Mouse (Mus musculus): ENCODE results near the gene Apln. TPM values are rescaled to one million over a fixed set of nuclear protein-coding genes. Genes with fewer than 3 reads are reported as not detected.

Gene Apln
- total RNA-seq (2021), result 10 to 100 TPM; 14.9 to 16.6 TPM

DNA sequence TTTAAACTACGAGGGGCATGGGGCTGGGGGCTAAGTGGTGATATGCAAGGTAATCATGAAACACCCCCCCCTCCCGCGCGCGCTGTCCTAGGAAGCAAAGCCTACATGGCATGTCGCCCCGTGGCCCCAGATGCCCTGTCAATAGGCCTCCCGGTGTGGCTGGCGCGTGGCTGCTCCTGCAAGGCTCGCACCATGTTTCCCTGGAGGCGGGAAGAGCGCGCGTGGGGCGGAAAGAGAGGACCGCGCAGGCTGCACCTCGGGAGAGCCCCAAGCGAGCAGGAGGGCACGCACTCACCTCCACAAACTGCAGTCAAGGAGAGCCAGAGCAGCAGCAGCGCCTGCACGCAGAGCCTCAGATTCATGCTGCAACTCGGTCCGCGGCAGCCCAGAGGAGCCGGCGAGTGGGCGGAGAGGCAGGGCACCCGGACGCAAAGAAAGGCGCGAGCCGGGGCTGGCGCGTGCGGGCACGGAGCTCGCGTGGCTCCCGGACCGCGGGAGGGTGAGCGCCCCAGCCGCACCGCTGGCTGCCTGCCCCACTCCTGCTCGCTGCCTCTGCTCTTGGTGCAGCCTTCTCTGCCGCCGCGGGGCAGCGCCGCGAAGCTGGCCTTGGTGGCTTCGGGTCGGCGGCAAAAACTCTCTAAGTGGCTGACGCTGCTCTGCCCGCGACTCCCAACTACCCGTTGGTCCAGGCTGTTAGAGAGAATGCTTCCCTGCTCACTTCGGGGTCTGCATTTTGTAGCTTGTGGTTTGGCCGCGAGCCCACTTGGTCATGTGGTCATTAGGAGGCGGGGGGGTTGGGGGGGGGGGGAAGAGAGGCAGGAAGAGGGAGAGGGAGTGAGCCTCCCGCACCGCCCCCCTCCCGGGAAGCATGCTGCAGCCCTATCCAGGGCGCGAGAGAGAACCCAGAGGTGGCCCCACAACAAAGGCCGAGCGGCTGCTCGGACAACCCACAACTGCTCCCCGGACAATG, at the start of gene Apln:
Gene Apln, minus strand, starts transcription at position 710 of the 970 bp plus-strand sequence.
- DNase-seq (ENCODE audit: extremely low spot score in 1 of 2, low spot score in 2 of 2), result peak in 1 of 2 experiments; percentile 68
- intact Hi-C loops (cut with DNase I), result loop anchor here (10.0 kb wide), 1 partner anchor 220 kb away; the partner anchor contains the start of gene Utp14a

DNA sequence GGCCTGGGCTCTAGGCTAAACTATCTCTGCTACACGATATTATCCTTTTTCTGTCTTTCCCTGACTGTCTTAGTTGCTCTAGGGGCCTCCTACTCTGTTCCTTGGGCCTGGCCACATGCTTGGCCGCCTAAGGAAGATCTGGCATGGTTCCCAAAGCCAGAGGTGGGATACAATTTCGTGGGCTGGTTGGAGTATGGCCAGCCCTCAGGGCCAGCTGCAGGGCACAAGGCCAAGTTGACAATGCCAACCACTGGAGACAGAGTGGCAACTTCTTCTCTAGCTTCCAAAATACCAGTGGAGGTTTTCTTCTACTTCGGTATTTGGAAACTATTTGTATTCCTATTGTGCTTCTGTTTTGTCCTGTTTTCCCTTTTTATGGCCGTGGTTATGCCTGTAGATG, 47.7 kb upstream of the Apln start:
- no peak for DNase-seq (ENCODE audit: extremely low spot score in 1 of 2, low spot score in 2 of 2)
- intact Hi-C loops (cut with DNase I), result no loop called here

DNA sequence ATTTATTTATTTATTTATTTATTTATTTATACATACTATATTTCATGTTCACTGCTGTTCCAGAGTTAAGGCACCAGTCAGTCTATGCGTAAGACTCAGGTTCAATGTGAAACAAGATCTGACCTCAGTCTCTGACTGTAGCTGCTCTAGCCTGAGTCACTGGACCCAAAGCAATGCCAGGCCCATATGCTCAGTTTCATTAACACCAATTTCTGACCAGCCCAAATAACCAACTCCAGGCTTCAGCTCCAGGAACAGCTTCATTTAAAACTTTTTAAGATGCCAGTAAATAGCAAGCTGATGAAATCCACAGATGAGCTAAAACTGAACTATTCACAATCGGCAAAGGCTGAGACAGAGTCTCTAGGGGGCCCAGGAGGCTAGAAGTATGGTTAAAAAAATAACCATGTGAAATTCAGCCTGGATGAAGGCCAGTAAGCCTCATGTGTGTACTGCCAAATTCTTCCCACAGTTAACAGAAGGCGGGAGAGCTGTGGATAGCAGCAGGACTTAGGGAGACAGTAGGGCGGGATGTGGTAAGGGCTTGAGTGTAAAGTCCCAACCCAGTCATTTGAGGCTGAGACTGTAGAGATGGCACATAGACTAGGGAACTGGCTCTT, 42.3 kb upstream of the Apln start:
- no peak for DNase-seq (ENCODE audit: extremely low spot score in 1 of 2, low spot score in 2 of 2)
- intact Hi-C loops (cut with DNase I), result no loop called here

DNA sequence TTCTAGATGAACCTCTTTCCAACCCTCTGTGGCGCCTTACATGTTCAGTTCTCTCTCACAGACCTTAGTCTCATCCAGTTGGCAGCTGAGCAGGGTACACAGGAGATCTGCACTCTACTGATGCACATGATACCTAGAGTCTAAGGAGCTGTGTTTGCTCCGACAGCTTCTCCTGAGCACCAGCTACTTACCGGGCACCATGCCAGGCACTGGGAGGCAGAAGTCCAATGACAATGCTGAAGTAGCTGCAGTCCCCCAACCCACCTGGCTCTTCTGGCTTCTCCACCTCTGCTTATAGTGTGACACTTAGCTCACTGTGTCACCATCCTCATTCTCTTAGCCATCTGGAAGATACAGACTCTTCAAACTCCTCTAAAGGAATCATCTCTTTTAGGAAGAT, 40.0 kb upstream of the Apln start:
- no peak for DNase-seq (ENCODE audit: extremely low spot score in 1 of 2, low spot score in 2 of 2)
- intact Hi-C loops (cut with DNase I), result no loop called here

DNA sequence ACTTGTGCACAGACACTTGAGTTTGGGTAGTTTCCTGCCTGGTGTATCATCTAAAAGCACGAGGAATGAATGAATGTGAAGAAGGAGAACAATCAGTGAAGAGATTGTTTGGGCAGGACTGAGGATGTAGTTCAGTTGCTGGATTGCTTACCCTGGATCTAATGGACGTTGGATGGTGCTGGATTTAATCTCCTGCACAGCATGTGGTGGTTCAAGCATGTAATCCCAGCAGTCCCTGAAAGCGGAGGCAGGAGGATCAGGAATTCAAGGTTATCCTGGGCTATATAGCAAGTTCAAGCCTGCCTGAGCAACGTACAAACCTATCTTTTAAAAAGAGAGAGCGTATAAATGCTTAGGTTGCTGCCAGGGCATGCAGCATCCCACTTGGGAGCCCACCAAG, 37.7 kb upstream of the Apln start:
- no peak for DNase-seq (ENCODE audit: extremely low spot score in 1 of 2, low spot score in 2 of 2)
- intact Hi-C loops (cut with DNase I), result no loop called here

DNA sequence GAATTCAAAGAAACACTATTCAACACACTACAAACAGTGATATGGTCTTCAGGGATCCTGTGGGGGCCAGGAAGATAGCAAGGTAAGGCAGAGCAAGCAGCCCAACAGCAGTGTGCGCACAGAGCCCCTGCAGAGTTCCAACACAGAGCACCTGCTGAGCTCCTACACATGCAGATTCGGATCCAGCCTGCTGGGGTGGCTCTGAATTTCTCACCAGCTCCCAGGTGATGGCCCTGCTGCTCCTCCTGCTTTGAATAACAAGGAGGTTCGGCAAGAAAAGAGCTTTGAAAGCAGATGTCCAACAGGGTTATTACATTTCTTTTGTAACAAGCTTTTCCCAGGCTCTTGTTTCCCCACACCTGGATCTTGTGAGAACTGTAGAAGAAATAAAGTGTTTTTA, 37.3 kb upstream of the Apln start:
- intact Hi-C loops (cut with DNase I), result no loop called here
- DNase-seq (ENCODE audit: extremely low spot score in 1 of 2, low spot score in 2 of 2), result no peak

DNA sequence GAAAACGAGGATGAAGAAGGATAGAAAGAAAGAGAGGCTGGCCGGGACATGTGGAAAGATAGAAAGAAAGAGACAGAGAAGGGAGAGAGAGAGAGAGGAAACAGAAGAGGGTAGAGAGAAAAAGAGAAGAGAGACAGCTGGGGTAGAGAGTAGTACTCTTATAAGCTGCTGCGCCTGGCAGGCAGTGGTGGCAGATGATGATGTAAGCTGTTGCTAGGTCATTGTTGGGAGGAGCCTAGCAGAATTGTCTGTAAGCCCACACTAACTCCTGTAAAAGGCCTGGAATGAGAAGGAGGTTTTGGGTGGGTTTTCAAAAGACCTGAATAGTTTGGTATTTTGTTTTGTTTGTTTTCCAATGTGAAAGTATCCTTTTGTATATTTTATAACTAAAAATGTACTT, 32.2 kb upstream of the Apln start:
- intact Hi-C loops (cut with DNase I), result no loop called here
- no peak for DNase-seq (ENCODE audit: extremely low spot score in 1 of 2, low spot score in 2 of 2)

DNA sequence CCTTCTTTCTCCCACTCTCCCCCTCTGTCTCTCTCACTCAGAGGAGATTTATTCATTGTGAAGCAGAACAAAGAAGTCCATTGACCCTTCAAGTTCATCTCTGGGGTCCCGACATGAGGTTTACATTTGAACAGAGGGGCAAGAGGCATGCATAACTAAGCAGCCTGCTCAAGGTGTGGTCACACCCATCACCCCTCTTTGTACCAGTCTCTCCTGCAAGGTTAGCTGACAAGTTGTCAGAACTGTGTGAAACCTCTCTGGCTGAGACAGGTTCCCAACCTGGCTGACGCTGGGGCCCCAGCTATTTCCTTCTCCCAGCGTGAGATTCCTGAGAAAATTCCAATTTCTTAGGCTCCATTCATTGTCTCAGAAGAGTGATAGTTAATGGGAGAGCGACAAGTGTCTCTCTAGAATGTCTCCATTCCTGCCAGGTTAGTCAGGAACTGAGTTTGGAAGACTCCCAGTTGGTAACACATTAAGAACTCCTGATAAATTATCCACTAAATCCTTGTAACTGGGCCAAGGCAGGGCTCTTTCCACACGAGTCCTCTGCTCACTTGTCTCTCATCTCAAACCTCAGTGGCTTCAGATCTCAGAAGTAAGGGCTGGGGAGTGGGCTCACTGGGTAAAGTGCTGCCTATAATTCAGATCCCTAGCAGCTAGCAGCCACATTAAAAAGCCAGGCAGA, 29.7 kb upstream of the Apln start:
- intact Hi-C loops (cut with DNase I), result no loop called here
- no peak for DNase-seq (ENCODE audit: extremely low spot score in 1 of 2, low spot score in 2 of 2)

DNA sequence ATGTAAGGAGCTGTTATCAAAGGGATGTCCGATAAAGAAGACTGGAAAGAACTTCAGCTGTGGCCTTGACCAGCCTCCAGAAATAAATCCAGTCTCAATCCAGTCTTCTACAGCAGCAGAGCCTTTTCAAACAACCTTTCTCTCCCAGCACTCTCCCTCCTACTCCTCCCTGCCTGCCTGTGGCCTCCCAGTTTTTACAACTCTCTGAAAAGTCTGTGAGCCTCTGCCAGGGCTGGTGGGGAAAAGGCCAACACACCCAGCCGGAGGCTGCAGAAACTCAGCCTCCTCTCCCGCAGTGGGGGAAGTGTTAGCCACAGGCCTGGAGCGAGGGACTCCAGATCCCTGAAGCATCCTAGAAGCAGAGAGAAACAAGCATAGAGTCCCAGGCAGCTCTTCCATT, 27.8 kb upstream of the Apln start:
- no peak for DNase-seq (ENCODE audit: extremely low spot score in 1 of 2, low spot score in 2 of 2)
- intact Hi-C loops (cut with DNase I), result no loop called here

DNA sequence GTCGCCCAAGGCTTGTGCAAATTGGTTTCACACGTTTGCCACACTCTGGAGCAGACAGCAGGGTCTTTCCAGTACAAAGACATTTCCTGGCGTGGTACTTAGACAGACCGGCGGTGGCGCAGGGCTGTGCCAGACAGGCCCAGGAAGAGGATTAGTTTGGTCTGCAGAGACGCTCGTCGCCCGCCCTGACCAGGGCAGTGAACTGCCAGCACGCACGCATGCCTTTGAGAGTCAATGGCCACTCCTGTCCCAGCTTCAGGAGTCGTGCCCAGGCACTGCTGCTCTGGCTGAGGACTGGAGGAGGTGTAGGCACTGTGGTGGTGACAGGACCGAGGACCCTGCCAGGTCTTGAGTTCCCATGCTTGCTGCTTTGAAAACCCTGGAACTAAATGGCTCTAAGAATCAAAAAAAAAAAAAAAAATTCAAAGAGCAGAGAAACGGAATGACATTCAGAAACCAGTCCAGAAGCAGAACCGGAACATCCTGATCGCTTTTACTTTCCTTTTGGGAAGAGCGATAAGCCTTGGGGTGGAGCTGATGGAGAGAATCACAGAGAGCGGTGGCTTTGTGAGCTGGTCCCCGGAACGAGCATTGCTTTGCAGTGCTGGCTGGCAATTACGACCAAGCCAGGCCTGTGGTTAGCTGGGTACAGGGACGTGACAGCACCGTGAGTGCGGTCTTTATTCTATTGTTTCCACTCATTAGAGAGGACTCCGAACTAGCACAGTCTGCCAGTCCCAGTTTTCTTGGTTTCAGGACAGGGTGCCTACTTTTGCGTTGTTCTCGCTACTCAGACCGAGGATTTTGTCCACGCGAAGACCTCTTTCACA, 19.7 kb upstream of the Apln start:
- intact Hi-C loops (cut with DNase I), result no loop called here
- peak; percentile 9 to 50 for DNase-seq (ENCODE audit: extremely low spot score in 1 of 2, low spot score in 2 of 2)

DNA sequence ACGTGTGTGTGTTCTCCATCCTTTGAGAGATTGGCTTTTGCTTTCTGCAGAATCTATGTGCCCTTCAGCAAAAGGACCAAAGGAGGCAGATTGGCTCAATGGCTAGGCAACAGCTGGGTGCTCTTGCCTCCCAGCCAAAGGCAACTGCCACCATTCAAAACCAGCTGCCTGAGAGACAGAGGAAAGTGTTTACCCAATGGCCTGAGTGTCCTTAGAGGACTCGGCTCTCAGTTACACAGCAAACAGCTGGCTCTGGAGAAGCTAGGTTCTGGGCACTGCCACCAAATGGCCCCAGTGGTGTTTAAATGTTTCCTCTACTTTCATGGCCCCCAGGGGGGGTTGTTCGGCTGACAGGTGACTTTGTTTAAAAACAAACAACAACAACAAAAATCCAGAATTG, 19.1 kb upstream of the Apln start:
- intact Hi-C loops (cut with DNase I), result no loop called here
- DNase-seq (ENCODE audit: extremely low spot score in 1 of 2, low spot score in 2 of 2), result no peak

DNA sequence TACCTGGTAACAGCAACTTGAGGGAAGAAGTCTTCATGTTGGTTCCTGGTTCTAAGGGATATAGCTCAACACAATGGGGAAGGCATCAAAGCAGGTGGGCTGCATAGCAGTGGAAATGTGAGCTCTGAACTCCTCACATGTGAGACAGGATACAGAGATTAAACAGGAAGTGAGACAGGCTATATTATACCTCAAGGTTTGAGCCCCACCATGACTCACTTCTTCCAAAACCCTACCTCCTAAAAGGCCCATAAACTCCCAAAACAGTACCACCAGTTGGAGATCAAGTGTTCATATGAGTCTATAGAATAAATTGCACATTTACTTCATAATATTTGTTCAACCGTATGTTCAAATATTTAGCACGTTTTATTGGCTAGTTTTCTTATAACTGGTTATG, 11.7 kb upstream of the Apln start:
- DNase-seq (ENCODE audit: extremely low spot score in 1 of 2, low spot score in 2 of 2), result no peak

DNA sequence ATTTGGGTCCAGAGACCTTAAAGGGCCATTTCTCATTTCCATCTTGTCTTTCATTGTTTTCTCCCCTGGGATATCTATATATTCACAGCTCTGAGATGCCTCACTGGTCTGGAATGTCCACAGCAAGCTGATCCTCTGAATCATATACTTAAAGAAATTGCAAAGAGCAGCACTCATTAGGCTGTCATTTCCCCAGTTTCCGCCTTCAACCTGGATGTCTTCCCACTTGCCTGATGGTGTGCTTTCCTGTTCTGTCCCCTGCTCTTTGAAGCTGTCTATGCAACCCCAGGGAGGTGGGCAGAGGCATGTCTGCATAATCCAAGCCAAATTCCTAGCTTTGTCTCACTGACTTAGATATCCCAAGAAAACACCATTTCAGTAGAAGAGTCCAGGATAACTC, 9.6 kb upstream of the Apln start:
- peak in 1 of 2 experiments; percentile 19 for DNase-seq (ENCODE audit: extremely low spot score in 1 of 2, low spot score in 2 of 2)
- intact Hi-C loops (cut with DNase I), result no loop called here

More for the DNA sequence above, 11.7 kb upstream of the Apln start:
- intact Hi-C loops (cut with DNase I), result no loop called here

DNA sequence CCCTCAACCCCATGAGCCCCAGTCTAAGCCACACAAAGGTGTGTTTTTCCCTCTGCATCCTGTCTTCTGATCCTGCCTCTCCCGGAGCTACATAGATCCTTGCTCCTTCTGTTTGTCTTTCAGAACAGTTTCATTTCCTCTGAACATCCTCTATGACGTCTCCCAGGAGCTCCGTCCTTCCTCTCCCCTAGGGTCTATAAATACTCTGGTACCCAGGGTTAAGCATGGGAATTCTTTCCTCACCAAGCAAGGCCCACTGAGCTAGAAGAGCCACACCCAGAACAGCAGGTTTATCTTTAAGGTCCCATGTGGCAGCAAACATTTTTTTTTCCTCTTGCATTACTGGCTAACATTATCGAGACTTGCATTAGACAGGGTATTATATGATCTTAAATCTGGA, 8.1 kb upstream of the Apln start:
- no peak for DNase-seq (ENCODE audit: extremely low spot score in 1 of 2, low spot score in 2 of 2)
- intact Hi-C loops (cut with DNase I), result no loop called here

DNA sequence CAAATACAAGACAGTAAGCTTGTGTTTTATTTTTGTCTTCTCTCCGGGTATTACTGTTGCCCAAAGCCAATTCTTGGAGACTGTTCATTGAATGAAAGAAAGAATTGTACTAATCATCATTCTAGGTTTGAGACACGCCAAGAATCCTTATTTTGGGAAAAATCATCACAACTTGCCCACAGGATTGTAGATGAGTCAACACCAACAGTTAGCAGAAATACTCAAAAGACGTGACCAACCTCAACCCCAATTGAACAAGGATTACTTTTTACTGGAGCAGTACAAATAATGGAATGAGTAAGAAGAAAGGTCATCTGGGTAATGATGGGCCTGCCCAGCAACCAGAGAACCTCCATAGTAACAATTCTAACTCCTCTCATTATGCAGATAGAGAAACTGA, 5.7 kb upstream of the Apln start:
- intact Hi-C loops (cut with DNase I), result no loop called here
- no peak for DNase-seq (ENCODE audit: extremely low spot score in 1 of 2, low spot score in 2 of 2)

DNA sequence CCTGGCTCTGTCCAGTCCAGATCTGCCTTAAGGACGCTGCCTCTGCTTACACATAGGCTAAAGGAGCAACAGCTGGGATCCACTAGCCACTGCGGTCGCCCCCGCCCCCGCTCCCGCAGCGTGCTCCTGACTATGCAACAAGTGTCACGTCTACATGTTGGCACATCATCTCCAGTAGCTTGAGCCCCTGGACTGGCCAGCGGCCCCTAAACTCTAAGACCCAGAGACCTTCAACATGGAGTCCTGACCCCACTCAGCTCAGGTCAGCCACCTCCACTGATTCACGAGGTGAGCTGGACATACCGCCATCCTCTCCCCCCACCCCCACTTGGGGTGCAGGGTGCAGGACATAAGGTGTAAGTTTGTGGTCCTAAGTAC, 898 bp downstream of the Apln start:
- no peak for DNase-seq (ENCODE audit: extremely low spot score in 1 of 2, low spot score in 2 of 2)
- intact Hi-C loops (cut with DNase I), result loop anchor here (10.0 kb wide), 1 partner anchor 221 kb away; the partner anchor contains the start of gene Utp14a

DNA sequence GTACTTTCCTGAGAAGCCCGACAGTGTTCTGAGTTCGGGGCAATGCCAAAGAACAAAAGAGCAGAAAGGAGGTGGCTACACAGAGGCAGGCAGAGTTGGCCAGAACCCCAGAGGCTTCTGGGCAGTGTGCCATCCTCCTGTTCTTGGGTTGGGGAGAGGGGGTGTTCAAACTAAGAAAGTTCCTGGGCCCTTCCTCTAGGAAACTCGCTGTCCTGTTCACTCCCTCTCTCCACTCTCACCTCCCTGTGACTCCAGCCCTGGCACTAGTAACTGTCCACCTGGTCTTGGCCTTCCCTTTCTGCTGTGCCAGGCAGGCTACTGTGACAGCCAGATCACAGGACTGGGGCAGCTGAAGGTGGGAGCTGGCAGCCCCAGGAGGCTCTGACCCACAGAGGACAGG, 1.6 kb downstream of the Apln start:
- peak in 1 of 2 experiments; percentile 35 for DNase-seq (ENCODE audit: extremely low spot score in 1 of 2, low spot score in 2 of 2)
- intact Hi-C loops (cut with DNase I), result loop anchor here (10.0 kb wide), 1 partner anchor 222 kb away; the partner anchor contains the start of gene Utp14a

DNA sequence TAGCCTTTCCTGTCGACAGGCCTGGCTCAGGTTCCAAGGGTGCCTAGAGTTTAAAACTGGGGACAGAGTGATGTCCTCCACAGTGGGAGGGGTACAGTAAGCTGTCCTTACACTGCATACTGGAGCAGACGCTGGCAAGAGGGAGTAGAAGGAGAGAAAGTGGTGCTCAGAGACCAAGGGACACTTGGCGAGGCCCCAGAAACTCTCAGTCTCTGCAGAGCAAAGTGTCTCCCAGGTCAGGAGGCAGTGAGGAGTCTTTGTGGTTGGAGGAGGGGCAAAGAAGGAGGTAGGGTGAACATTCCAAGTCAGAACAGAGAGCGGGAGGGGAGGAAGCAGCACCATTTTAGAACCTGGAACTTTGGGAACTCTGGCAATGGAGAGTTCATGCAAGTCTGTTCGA, 2.8 kb downstream of the Apln start:
- no peak for DNase-seq (ENCODE audit: extremely low spot score in 1 of 2, low spot score in 2 of 2)
- intact Hi-C loops (cut with DNase I), result loop anchor here (10.0 kb wide), 1 partner anchor 223 kb away; the partner anchor contains the start of gene Utp14a

DNA sequence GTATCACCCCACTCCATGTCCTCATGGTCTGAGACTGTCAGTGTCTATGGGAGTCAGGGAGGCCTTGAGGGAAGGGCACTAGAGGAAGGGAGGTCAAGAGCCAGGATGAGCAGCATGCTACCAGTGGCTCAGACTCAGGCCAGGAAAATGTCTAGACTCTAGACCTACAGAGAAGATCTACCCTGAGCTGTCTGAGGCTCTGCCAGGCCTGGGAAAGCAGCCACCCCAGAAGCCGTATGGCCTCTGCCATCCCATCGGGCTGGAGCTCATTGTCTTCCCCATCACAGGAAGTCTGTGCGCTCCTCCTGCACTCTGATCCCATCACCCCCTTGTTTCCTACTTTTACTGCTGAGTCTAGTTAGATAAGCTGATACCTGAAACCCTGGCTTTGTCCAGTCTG, 4.1 kb downstream of the Apln start:
- no peak for DNase-seq (ENCODE audit: extremely low spot score in 1 of 2, low spot score in 2 of 2)
- intact Hi-C loops (cut with DNase I), result loop anchor here (10.0 kb wide), 1 partner anchor 224 kb away; the partner anchor contains the start of gene Utp14a

Data from left cerebral cortex, postnatal 10 days (tissue).